8 mouse cellular contexts compared by ENCODE assay signal in genomic region chr2:33129696-33130095, GRCm38 (mm10). TPM values are rescaled to one million over a fixed set of nuclear protein-coding genes. Genes with fewer than 3 reads are reported as not detected.
DNase-seq lines count a peak whose midpoint lies in the region; ATAC-seq and TF ChIP-seq lines count a peak whose summit lies in the region.

No protein-coding gene starts in this region.

- H3K4me3 ChIP-seq in kidney, adult 2 months (ENCODE audit: insufficient read depth, low read depth, low read length): peak overlapping the region; percentile 46
- peak overlapping the region; percentile 78 for H3K4me3 ChIP-seq in embryonic fibroblast, embryonic 13.5 days (ENCODE audit: insufficient read depth, low read length)
- H3K4me3 ChIP-seq in kidney, embryonic 15.5 days (replicated peaks): peak overlapping the region; percentile 65
- peak overlapping the region; percentile 81 for H3K4me3 ChIP-seq in midbrain, embryonic 10.5 days

- no peak for DNase-seq in kidney, adult 2 months
- no peak for DNase-seq in kidney, adult 11 months
- DNase-seq in R1 (ENCODE audit: low read depth, low spot score): peak; percentile 55
- no peak for DNase-seq in midbrain, embryonic 10.5 days (ENCODE audit: low spot score)
- DNase-seq in retina, embryonic 14.5 days (ENCODE audit: low spot score): no peak
- no peak for DNase-seq in urinary bladder, postnatal 36 days (ENCODE audit: low spot score in 2 of 2)

- TF ChIP-seq POLR2A in kidney, adult 2 months (IDR thresholded peaks at IDR 0.05; ENCODE audit: low read depth, low read length): no peak
- no peak for TF ChIP-seq POLR2A in embryonic fibroblast, embryonic 13.5 days (IDR thresholded peaks at IDR 0.05; ENCODE audit: low read depth, low read length)

- H3K9me3 ChIP-seq in kidney, embryonic 15.5 days (replicated peaks): no peaks in the 10 kb centered on the region
- no peaks in the 10 kb centered on the region for H3K9me3 ChIP-seq in midbrain, embryonic 10.5 days (replicated peaks)

- WGBS in kidney, adult 2 months: 2% methylated on average over 10 of the region's 10 CpGs
- WGBS in kidney, embryonic 15.5 days: 2% methylated on average over 10 of the region's 10 CpGs
- WGBS in midbrain, embryonic 10.5 days: 4% methylated on average over 10 of the region's 10 CpGs

- H3K27me3 ChIP-seq in kidney, adult 2 months (replicated peaks; ENCODE audit: control insufficient read depth, insufficient read depth, low read length): no peaks in the 10 kb centered on the region
- peaks cover 28% of the 10 kb centered on the region for H3K27me3 ChIP-seq in kidney, embryonic 15.5 days
- H3K27me3 ChIP-seq in midbrain, embryonic 10.5 days (ENCODE audit: low read depth, poor library complexity, severe bottlenecking): peaks cover 46% of the 10 kb centered on the region

- TF ChIP-seq CTCF in kidney, adult 2 months (conservative IDR thresholded peaks at IDR 0.05; ENCODE audit: insufficient read depth, insufficient read length, low read depth, low read length): no peak
- TF ChIP-seq CTCF in embryonic fibroblast, embryonic 13.5 days (IDR thresholded peaks at IDR 0.05; ENCODE audit: borderline replicate concordance, insufficient read depth, low read length): no peak

- no peak overlapping the region for H3K27ac ChIP-seq in kidney, adult 2 months (ENCODE audit: insufficient read depth, low read depth, low read length)
- H3K27ac ChIP-seq in embryonic fibroblast, embryonic 13.5 days (ENCODE audit: insufficient read depth, low read length): no peak overlapping the region
- H3K27ac ChIP-seq in kidney, embryonic 15.5 days: peak overlapping the region; percentile 79; the same call in 1 of the 2 replicates
- peak overlapping the region; percentile 85 for H3K27ac ChIP-seq in midbrain, embryonic 10.5 days (replicated peaks)

- no peak for ATAC-seq in kidney, embryonic 15.5 days (replicated peaks; ENCODE audit: low FRiP score)

- H3K36me3 ChIP-seq in kidney, adult 2 months (ENCODE audit: control insufficient read depth, insufficient read depth, low read length): no peaks in the 10 kb centered on the region
- no peaks in the 10 kb centered on the region for H3K36me3 ChIP-seq in kidney, embryonic 15.5 days
- no peaks in the 10 kb centered on the region for H3K36me3 ChIP-seq in midbrain, embryonic 10.5 days

- peak overlapping the region; percentile 61 for H3K9ac ChIP-seq in kidney, embryonic 15.5 days

- peaks cover 4% of the 10 kb centered on the region; the same call in 1 of the 2 replicates for H3K4me1 ChIP-seq in kidney, adult 2 months (ENCODE audit: control insufficient read depth, insufficient read depth, low read length)
- no peaks in the 10 kb centered on the region for H3K4me1 ChIP-seq in embryonic fibroblast, embryonic 13.5 days (ENCODE audit: control insufficient read depth, insufficient read depth, low read length)
- peaks cover 25% of the 10 kb centered on the region for H3K4me1 ChIP-seq in kidney, embryonic 15.5 days
- H3K4me1 ChIP-seq in midbrain, embryonic 10.5 days: peaks cover 31% of the 10 kb centered on the region

- peak overlapping the region; percentile 93 for H3K4me2 ChIP-seq in kidney, embryonic 15.5 days

RNA-seq across cellular contexts. Expression of gene Garnl3, which starts 1.8 kb away (rescaled TPM):
- 1.1 and 1.2 TPM in 2 replicates for polyA plus RNA-seq in kidney, adult 2 months (2012; rRNA removed)
- 11.9 and 16.6 TPM in 2 replicates for polyA plus RNA-seq in embryonic fibroblast, embryonic 13.5 days (2011; ENCODE audit: insufficient read length, low read depth, missing spikeins)
- polyA plus RNA-seq in kidney, embryonic 15.5 days (2015; fragmentation: Nextera tagmentation; extraction: Ambion mirVana): 11.2 and 14.0 TPM in 2 replicates
- 10.3 and 11.1 TPM in 2 replicates for polyA plus RNA-seq in midbrain, embryonic 10.5 days (2016; fragmentation: Nextera tagmentation; extraction: Ambion mirVana)

Comparison
In these comparisons a context has a peak if more than half of its experiments do, and no peak if none do; other contexts are left out.
1. H3K27ac ChIP-seq: peak in kidney, embryonic 15.5 days (single experiment) and midbrain, embryonic 10.5 days (single experiment); none in kidney, adult 2 months (single experiment) and embryonic fibroblast, embryonic 13.5 days (single experiment).
2. Peak in every context shown above with its lines, with median percentiles within 50 percentile points of each other: H3K4me3 ChIP-seq.